Mouse (Mus musculus) liver, postnatal 0 days (tissue): ENCODE measurements at regions not wholly inside any gene's neighbourhood (a gene's known extent, or its start where the extent isn't known, plus 50 kb on each side); places are given as distances from the start of the nearest gene placed in this dataset.

Source experiments
- ATAC-seq: fragments of 200-750 bp; cut with Nextera tagmentation; 2 replicates; pipeline ENCODE4 v1.8.0; 2017; ENCODE audit warnings: mild to moderate bottlenecking, moderate library complexity
- DNase-seq: peaks from one replicate; pipeline ENCODE4 v3.0.0-alpha.2; 2016
- H3K27ac ChIP-seq: fragments of 300-500 bp; sonication (generic); 2 replicates; pipeline ENCODE4 v1.5.1; 2014; ENCODE audit warnings: antibody characterized with exemption, moderate library complexity, mild to moderate bottlenecking, low read depth
- H3K27me3 ChIP-seq: fragments of 300-500 bp; sonication (generic); 2 replicates; pipeline ENCODE4 v1.6.1; 2014; ENCODE audit warnings: low read length, control low read depth, mixed read lengths; ENCODE audit not compliant: insufficient read depth
- H3K36me3 ChIP-seq: fragments of 300-500 bp; sonication (generic); replicated peaks from 2 replicates; pipeline ENCODE4 v1.6.1; 2014; ENCODE audit warnings: mild to moderate bottlenecking, control low read depth, low read length, moderate library complexity, mixed read lengths; ENCODE audit not compliant: insufficient read depth
- H3K4me1 ChIP-seq: fragments of 300-500 bp; sonication (generic); 2 replicates; pipeline ENCODE4 v1.6.1; 2014; ENCODE audit warnings: antibody characterized with exemption, mild to moderate bottlenecking, control low read depth; ENCODE audit not compliant: insufficient read depth
- H3K4me2 ChIP-seq: fragments of 300-500 bp; sonication (generic); 2 replicates; pipeline ENCODE4 v1.6.1; 2014; ENCODE audit warnings: low read depth, mild to moderate bottlenecking, low read length, moderate library complexity, mixed read lengths
- H3K4me3 ChIP-seq: fragments of 300-500 bp; sonication (generic); 2 replicates; pipeline ENCODE4 v1.5.1; 2014; ENCODE audit warnings: low read depth, low read length
- H3K9ac ChIP-seq: fragments of 300-500 bp; sonication (generic); replicated peaks from 2 replicates; pipeline ENCODE4 v1.6.1; 2014; ENCODE audit warnings: mild to moderate bottlenecking, moderate library complexity
- H3K9me3 ChIP-seq: fragments of 300-500 bp; sonication (generic); 2 replicates; pipeline ENCODE4 v1.6.1; 2016; ENCODE audit warnings: mild to moderate bottlenecking, control low read depth, low read length, mixed read lengths
- CTCF ChIP-seq: sonication (generic); IDR thresholded peaks from 2 replicates; pipeline ENCODE4 v1.5.1; 2016; ENCODE audit warnings: antibody characterized with exemption, low read depth
- EP300 ChIP-seq: IDR thresholded peaks from 2 replicates; pipeline ENCODE4 v1.6.1; 2016; ENCODE audit warnings: antibody characterized with exemption, low read depth, mild to moderate bottlenecking
- WGBS: fragments of 180-500 bp; shearing (Covaris S2); extraction: QIAGEN DNeasy Blood & Tissue Kit; methylation state at CpG from one replicate; pipeline ENCODE4 v1.1.7; 2014; ENCODE audit not compliant: insufficient replicate concordance; 5-methylcytosine and 5-hydroxymethylcytosine counted together

- TF ChIP-seq CTCF: no peak
- TF ChIP-seq EP300: no peak
Observed at GRCm38 (mm10) chr19:33022839-33023428, 265.6 kb downstream of the Pten start.

GRCm38 (mm10) chr19:33029688-33030444 is 272.6 kb downstream of the Pten start:
- ATAC-seq (no peak), DNase-seq (no peak)
- no peak for TF ChIP-seq CTCF
- TF ChIP-seq EP300: no peak
- no peak overlapping the region for H3K4me3 ChIP-seq
- no peak overlapping the region for H3K4me2 ChIP-seq
- no peaks in the 10 kb centered on the region for H3K27me3 ChIP-seq
- no peak overlapping the region for H3K9ac ChIP-seq
- no peaks in the 10 kb centered on the region for H3K9me3 ChIP-seq
- 79% methylated on average over 5 of the region's 5 CpGs for WGBS
- no peak overlapping the region for H3K27ac ChIP-seq
- no peaks in the 10 kb centered on the region; the same call in 1 of the 2 replicates for H3K4me1 ChIP-seq
- no peaks in the 10 kb centered on the region for H3K36me3 ChIP-seq

More at GRCm38 (mm10) chr19:33022839-33023428, 265.6 kb downstream of the Pten start:
- DNase-seq (no peak), ATAC-seq (no peak)
- H3K36me3 ChIP-seq: no peaks in the 10 kb centered on the region
- H3K27me3 ChIP-seq: no peaks in the 10 kb centered on the region
- H3K4me2 ChIP-seq: no peak overlapping the region
- no peaks in the 10 kb centered on the region for H3K4me1 ChIP-seq
- WGBS: 73% methylated on average over 2 of the region's 2 CpGs
- no peak overlapping the region for H3K9ac ChIP-seq
- H3K9me3 ChIP-seq: no peaks in the 10 kb centered on the region
- no peak overlapping the region for H3K27ac ChIP-seq
- H3K4me3 ChIP-seq: no peak overlapping the region

GRCm38 (mm10) chr19:33040512-33040911 is 283.2 kb downstream of the Pten start:
- no peak overlapping the region for H3K4me3 ChIP-seq
- ATAC-seq: no peak
- no peaks in the 10 kb centered on the region; the same call in 1 of the 2 replicates for H3K4me1 ChIP-seq
- H3K4me2 ChIP-seq: no peak overlapping the region
- H3K36me3 ChIP-seq: no peaks in the 10 kb centered on the region
- no peak for DNase-seq
- no peaks in the 10 kb centered on the region for H3K9me3 ChIP-seq
- 63% methylated on average over 5 of the region's 5 CpGs for WGBS
- no peak overlapping the region for H3K9ac ChIP-seq
- H3K27me3 ChIP-seq: no peaks in the 10 kb centered on the region
- TF ChIP-seq CTCF (no peak), EP300 (no peak)
- no peak overlapping the region for H3K27ac ChIP-seq

GRCm38 (mm10) chr19:33040991-33041390 is 283.7 kb downstream of the Pten start:
- no peak for TF ChIP-seq EP300
- no peak for TF ChIP-seq CTCF
- H3K27ac ChIP-seq: no peak overlapping the region
- no peaks in the 10 kb centered on the region for H3K27me3 ChIP-seq
- no peak overlapping the region for H3K4me3 ChIP-seq
- WGBS: 73% methylated on average over 6 of the region's 6 CpGs
- no peaks in the 10 kb centered on the region for H3K36me3 ChIP-seq
- DNase-seq: no peak
- no peaks in the 10 kb centered on the region for H3K9me3 ChIP-seq
- H3K4me1 ChIP-seq: no peaks in the 10 kb centered on the region; the same call in 1 of the 2 replicates
- ATAC-seq: no peak
- no peak overlapping the region for H3K9ac ChIP-seq
- no peak overlapping the region for H3K4me2 ChIP-seq

- 60% methylated on average over 2 of the region's 2 CpGs for WGBS
- no peaks in the 10 kb centered on the region for H3K27me3 ChIP-seq
- H3K9me3 ChIP-seq: no peaks in the 10 kb centered on the region
- H3K36me3 ChIP-seq: no peaks in the 10 kb centered on the region
- no peak overlapping the region for H3K4me2 ChIP-seq
- H3K9ac ChIP-seq: no peak overlapping the region
- TF ChIP-seq CTCF (no peak), EP300 (no peak)
- no peak for ATAC-seq
- no peaks in the 10 kb centered on the region; the same call in 1 of the 2 replicates for H3K4me1 ChIP-seq
- no peak for DNase-seq
- H3K4me3 ChIP-seq: no peak overlapping the region
- no peak overlapping the region for H3K27ac ChIP-seq
Observed at GRCm38 (mm10) chr19:33042760-33043159, 285.5 kb downstream of the Pten start.

- no peaks in the 10 kb centered on the region for H3K27me3 ChIP-seq
- no peak overlapping the region for H3K4me2 ChIP-seq
- no peaks in the 10 kb centered on the region for H3K36me3 ChIP-seq
- 64% methylated on average over 3 of the region's 3 CpGs for WGBS
- TF ChIP-seq CTCF (no peak), EP300 (no peak)
- H3K4me1 ChIP-seq: no peaks in the 10 kb centered on the region; the same call in 1 of the 2 replicates
- no peak overlapping the region for H3K27ac ChIP-seq
- no peak overlapping the region for H3K9ac ChIP-seq
- H3K4me3 ChIP-seq: no peak overlapping the region
- DNase-seq (no peak), ATAC-seq (no peak)
- no peaks in the 10 kb centered on the region for H3K9me3 ChIP-seq
Observed at GRCm38 (mm10) chr19:33043696-33044095, 286.4 kb downstream of the Pten start.
